Mouse (Mus musculus) urinary bladder, postnatal 36 days (tissue): ENCODE measurements around the gene Atoh7.
A peak's percentile ranks its signal among the peaks of the same experiment; 100 is the strongest.

Source experiments
- DNase-seq, 2 experiments: peaks; one replicate each; pipeline ENCODE4 v3.0.0; 2022; ENCODE audit warnings: low spot score in 2 of 2, mixed read lengths in 1 of 2

Atoh7 gene

DNA sequence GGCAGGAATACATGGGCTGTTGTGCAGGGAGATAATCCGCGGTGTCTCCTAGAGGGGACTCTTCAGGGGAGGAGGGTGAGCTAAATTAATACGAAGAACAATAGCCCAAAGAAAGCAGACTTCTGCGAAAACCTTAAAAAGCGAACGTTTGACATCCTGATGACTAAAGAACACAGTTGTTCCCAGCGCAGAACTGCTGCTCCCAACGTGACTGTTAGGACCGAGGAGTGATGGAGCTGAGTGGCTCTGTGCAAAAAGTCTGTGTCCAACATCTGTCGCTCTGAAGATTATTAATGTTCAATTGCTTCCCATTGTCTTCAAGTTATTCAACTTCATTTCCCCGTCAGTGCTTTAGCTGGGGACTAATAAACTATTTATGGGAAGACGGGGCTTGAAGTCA lies 1.3 kb upstream of the Atoh7 start:
- no peak for DNase-seq

DNA sequence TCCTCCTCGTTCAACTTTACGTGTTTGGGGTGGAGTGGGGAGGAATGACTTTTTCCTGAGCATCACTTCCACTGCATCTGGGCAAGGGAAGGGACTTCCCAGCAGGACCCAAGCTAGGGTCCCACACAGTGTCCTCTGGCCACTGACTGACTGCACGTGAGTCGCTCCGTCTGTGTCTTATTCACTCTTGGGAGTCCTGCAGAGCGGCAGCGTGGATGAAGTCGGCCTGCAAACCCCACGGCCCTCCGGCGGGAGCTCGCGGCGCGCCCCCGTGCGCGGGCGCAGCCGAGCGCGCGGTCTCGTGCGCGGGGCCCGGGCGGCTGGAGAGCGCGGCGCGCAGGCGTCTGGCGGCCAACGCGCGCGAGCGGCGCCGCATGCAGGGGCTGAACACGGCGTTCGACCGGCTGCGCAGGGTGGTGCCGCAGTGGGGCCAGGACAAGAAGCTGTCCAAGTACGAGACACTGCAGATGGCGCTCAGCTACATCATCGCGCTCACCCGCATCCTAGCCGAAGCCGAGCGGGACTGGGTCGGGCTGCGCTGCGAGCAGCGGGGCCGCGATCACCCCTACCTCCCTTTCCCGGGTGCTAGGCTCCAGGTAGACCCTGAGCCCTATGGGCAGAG lies 601 bp downstream of the Atoh7 start:
- peak; percentile 11 to 22 for DNase-seq

DNA sequence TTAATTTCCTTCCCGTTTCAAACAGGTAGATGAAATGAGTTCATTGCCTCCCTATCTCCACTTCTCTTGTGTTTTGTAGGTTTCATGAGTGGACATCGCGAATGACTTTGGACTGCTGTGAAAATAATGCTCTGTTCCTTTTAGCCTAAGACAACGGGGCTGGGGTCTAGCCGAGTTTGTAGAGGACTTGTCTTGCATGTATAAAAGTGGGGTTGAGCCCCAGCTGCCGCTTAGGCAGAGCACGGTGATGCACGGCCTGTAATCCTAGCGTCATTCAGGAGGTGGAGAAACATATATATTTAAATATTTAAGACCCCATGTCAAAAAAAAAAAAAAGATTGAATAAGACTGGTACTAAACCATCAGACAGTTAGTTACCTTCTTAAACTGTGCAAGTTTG lies 1.2 kb downstream of the Atoh7 start:
- no peak for DNase-seq

DNA sequence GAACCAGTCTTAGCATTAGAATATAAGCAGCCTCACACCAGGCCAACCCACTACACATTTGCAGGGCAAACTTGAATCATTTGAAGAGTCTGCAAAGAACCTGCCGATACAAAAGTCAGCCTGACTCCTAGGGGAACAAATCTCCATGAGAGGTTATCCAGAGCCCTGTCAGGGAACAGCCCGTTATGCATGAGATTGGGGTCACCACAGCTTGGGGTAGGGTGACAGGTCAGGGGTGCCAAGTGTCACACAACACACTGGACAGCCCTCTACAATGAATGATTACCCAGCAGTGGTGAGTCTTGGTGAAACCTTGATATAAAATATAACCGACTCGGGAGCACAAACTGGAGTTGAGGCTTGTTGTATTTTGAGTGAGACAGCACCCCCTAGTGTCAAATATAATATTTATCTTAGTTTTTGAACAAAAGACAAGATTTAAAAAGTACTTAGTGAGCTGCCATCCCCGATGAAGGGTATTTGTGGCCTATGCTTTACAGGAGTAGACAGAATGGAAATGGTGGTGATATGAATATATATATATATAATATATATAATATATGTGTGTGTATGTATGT lies 13.7 kb downstream of the Atoh7 start:
- no peak for DNase-seq

DNA sequence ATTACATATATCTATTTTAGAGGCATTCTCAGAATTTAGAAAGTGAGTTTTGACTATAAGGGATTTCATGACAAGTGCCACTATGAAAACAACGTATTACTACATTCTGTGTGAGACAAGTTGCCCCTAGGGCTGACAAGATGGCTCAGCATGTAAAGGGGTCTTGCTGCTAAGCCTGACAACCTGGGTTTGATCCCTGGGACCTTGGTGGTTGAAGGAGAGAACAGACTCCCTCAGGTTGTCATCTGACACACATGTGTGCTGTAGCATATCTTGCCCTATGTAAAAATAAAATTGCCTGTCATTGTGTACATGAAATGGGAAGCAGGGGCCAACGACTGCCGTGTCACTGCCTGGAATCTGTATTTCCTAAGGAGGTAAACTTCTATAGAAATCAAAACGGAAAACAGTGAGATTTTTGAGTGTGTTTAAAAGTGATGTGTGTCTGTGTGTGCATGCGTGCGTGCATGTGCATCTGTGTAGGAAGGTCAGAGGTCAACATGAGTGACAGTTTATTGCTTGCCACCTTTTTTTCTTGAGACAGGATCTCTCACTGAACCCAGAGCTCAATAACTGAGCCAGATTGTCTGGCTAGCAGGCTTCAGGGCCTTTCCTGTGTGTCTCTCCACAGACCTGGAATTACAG lies 14.4 kb downstream of the Atoh7 start:
- no peak for DNase-seq

DNA sequence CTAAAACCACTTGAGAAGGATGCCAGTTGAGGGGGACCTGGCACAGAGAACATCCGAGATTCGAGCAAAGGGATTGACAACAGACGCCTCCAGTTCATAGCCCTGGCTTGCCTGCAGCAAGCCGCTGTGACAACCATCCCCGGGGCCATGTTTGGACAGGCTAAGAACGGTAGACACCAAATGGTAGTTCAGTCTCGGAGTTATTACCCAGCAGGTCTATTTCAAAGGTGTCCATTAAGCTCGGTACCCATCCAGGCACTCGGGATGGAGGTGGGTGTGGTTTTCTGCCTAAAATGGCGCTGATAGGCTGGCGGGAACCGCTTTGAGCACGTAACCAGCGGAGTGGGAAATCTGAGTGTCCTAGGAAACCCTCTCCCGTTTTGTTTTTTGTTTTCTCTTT lies 16.4 kb downstream of the Atoh7 start:
- no peak for DNase-seq

DNA sequence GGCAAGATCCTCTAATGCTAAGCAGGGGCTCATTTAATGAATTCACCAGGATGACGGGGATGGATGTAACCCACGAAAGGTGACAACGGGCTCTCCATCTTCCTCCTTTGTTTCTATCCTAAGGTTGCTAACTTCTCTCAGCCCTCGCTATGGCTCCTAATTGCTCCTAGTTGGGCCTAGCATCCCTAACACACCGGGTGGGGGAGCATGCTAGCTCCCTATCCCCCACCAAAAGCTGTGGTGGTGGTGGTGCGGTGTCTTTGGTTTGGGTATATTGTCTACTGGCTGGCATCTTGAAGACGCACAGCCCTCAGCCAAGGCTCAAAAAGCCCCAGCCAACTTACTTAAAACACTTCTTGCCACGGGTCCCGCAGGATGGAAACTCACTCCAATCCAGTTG lies 16.9 kb downstream of the Atoh7 start:
- DNase-seq = no peak

DNA sequence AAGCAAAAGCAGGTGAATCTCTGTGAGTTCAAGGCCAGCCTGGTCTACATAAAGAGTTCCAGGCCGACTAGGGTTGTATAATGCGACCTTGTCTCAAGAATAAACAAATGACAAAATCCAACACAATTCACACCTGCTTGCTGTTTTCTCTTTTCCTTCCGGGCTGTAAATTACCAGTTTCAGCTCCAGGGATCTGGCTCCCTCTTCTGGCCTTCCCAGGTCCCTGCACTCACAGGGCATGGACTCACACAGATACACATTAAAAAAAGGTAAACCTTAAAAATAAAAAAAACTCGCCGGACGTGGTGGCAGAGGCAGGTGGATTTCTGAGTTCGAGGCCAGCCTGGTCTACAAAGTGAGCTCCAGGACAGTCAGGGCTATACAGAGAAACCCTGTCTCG lies 18.1 kb downstream of the Atoh7 start:
- DNase-seq = no peak

DNA sequence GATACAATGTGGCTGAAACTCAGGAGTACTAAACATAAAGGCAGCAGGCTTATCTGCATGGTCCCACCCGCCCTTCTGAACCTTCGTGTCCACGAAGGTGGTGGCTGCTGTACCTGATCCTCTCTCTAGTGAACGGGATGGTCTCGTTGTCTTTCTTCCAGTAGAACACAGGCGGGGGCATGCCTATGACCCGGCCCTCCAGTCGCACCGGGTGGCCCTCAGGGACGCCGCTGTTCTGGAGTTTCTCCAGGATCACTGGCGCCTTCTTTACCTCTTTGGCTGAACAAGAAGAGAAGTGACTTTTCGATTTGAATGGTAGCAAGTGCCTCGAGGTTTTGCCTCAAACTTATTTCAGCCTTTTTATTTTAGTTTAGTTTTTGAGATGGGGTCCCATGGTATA lies 20.5 kb downstream of the Atoh7 start:
- no peak for DNase-seq

DNA sequence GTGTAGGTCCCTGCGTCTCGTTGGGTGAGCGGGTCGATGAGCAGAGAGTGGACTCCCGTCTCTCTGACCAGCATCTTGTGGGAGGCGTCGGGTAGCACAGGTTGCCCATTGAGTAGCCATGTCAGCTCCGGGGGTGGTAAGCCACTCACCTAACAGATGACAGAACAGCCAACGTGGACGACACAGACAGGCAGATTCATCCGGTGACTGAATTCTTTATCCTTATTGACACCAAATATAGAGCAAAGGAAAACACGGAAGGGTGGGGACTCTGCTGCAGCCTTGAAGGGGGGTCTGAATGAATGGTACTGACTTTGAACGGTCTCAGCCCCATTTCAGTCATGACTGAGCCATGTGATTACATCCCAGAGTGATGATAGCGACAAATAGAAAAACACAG lies 22.5 kb downstream of the Atoh7 start:
- no peak for DNase-seq

DNA sequence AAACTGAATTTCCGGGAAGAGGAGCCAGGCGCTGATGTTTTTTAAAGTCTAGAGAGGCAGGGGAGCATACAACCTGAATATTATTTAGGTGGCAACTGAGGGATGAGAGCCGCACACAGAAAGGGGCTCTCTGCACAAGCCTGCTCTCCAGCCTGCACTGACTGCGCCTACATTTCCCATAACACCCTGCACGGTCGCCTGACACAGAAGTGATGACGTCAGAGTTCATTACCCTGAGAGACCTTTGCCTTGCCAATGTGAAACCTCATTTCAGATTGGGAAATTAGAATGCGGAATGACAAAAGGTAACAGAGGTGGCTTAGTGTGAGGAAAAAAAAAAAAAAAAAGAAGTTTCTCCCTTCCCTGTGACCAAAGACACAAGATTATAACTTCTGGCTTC lies 23.1 kb downstream of the Atoh7 start:
- DNase-seq = no peak

DNA sequence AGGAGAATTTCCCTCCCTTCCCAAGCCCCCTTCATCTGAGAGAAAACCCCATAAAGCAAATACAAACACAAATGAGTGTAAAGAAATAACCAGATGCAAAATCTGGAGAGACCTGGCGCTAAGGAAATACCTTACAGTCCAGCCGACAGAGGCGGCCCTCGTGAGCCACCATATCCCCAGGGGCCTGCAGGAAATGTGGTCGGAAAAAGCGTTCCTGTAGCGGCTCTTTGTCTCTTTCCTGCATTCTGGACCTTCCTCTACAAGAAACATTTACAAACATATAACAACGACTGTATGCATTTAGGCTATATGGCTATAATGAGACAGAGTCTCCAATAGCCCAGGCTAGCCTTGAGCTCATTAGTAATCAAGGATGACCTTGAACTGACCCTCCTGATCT lies 23.7 kb downstream of the Atoh7 start:
- DNase-seq = no peak

DNA sequence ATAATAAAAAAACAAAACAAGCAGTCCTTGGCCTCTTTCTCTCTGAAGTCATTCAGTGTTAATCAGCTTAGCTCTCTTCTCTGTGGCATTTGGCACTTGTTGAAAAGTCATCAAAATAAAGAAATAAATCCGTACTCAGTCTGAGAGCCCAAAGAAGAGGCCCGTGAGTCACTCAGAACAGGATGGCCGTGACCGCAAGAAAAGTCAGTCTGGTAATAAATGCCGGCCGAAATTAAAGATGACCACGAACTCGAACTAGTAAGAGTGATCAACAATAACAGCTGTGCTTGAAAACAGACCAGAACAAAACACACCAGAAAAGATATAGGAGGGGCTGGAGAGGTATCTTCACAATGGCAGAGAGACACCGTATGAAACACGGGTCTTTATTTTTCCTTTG lies 24.6 kb downstream of the Atoh7 start:
- no peak for DNase-seq

DNA sequence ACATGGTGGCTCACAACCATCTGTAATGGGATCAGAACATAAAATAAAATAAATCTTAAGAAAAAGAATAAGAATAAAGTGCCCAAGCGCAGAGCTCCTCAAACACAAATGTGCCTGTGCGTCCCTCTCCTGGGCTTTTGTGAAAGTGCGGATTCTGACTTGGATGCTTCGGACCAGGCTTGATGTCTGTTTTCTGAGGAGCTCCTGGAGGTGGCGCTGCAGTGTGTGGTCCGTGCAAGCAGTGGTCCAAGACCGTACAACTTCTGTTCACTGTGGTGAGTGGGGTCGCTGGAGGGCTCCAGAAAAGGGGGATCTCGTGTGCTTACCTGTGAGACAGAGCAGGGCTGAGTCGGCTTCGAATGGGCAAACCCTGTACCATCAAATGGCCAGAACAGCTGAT lies 25.9 kb downstream of the Atoh7 start:
- no peak for DNase-seq

DNA sequence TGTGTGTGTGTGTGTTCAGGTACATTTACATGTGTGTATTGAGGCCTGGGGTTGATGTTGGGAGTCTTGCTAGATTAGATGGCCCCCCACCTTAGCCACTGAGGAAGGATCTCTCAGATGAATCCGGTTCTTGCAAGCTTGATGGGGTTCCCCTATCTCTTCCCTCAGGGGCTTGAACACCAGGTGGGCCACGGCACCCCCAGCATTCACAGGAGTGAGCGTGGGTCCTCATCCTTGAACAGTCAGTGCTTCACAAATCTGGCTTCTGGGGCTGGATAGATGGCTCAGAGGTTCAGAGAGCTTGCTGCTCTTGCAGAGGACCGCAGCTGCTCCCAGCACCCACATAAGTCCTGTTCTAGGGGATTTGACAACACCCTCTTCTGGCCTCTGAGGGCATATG lies 26.7 kb downstream of the Atoh7 start:
- no peak for DNase-seq

DNA sequence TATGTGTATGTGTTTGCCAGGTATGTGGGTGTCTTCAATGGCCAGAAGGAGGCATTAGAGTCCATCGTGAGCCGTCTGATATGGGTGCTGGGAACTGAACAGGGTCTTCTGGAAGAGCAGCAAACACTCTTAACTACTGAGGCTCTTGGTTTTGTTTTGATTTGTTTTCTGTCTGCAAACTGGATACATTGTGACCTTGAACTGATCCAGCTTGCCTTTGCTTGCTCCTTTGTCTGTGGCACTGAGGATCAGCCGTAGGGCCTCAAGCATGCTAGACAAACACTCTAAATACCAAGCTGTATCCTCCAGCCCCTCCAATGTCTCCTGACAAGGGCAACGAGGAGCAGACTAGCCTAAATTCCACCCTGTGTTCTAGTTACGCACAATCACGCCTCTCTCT lies 27.7 kb downstream of the Atoh7 start:
- no peak for DNase-seq

DNA sequence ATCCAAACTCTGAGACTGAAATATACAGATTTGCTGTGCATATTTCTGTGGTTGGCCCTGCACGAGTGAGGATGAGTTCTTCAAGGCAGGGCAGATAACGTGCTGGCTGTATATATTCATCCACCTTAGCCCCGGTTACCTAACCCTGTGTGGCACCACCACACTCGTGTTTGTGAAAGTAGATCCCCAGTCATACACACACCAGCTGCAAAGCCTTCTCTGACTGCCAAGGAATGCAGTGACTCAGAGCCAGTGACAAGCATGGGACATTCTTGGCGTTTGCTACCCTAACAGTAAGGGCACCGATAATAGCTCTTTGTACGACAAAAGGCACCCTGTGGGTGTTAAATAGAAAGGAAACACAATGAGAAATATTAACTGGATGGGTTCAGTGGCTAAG lies 28.8 kb downstream of the Atoh7 start:
- DNase-seq = no peak

DNA sequence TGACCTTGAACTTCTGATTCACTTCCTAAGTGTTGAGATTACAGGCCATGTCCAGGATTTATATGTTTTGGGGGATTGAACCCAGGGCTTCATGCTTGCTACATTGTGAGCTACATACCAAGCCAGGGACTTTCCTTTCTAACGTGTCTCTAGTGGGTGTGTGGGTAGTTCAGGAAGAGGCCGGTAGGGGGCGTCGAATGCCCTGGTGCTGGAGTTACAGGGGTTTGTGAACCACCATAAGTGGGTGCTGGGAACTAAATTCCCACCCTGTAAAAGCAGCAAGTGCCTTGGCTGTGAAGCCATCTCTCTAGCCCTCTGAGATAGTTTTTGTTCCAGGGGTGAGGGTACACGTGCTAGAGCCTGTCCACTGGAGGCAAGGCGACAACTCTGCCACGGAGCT lies 31.0 kb downstream of the Atoh7 start:
- DNase-seq = no peak

DNA sequence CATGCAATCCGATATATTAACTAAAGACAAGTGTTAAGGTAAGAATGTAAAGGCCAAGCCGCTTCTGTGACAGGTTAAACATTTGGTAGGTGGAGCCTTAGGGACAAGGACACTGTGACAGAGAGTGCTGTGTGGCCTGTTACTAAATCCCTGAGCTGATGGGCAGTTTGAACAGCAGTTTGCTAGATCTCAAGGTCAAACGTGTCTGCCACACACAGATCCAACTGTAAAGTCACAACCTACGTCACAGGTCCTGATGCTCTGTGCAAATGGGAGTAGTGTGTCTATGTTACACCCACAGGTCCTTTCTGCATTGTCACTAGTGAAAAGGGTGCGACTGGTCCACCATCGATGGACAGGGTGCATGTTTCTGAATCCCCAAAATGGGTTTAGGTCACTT lies 32.9 kb downstream of the Atoh7 start:
- DNase-seq = no peak

DNA sequence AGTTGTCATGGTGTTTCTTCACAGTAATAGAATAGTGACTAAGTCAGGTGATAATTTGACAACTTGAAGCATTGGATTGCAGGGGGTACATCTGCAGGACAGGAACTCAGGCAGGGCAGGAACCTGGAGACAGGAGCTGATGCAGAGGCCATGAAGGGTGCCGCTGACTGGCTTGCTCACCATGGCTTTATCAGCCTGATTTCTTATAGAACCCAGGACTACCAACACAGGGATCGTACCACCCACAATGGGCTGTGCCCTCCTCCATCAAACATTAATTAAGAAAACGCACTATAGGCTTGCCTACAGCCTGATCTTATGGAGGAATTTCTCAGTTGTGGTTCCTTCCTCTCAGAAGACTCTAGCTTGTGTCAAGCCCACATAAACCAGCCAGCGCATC lies 33.9 kb downstream of the Atoh7 start:
- DNase-seq = no peak

DNA sequence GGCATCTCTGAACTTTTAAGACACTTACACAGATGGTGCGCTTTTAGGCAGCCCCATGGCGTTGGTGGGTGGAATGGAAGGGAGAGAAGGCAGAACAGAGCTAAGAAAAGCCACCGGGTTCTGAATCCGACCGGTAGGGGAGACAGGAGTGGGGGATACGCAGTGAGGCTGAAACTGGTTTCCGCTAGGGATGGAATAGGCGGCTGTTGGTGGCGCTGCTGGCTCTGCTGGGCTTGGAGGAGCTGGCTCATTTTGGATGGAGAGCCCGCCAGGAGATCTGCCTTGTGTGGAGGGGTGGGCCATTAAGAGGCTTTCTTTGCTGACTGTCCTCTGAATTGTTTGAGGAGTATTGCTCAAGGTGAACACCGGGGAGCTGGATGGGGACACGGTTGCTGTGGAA lies 36.2 kb downstream of the Atoh7 start:
- no peak for DNase-seq

DNA sequence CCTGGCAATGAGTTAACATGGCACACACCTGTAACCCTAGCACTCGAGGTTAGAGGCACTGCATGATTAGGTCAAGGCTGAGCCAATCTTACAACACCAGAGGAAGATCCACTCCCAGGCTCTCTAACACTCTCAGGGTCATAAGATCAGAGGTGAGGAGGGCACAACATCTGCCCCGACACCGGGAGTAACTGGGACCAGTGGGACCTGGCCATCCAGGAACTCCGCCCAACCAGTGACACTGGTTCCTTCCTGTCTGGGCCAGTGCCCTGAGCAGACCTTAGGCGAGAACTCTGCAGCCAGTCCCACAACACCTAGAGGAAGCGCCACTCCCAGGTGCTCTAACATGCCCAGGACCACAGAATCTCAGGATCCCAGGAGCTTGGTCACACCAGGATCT lies 37.0 kb downstream of the Atoh7 start:
- no peak for DNase-seq

DNA sequence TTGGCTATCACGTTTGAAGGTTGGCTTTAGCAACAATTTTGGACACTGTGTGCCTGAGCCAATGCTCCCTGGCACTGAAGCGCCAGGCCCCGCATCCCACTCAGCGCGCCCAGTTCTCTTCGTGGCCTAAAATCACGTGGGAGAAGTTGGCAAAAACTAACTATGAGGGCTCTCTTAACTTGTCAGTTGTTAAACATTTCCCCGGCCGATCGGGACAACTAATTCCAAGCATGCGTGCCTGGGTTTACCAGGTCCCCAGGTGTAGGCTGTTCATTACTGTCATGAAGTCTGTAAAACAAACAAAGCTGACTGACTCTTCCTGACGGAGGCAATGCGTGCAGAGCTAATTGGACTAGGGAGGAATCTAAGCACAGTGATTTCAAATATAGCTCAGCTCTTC lies 43.2 kb downstream of the Atoh7 start:
- no peak for DNase-seq
